Mouse (Mus musculus) neural tube, embryonic 13.5 days (tissue): ENCODE measurements around the gene Mtmr6. TPM values are rescaled to one million over a fixed set of nuclear protein-coding genes. Genes with fewer than 3 reads are reported as not detected.
"Not testable (repeated sequence)": the region's sequence is repeated elsewhere in the genome, so short reads cannot be mapped to it uniquely, and the experiment has no call there.

Source experiments
- ATAC-seq: fragments of 200-750 bp; cut with Nextera tagmentation; 2 replicates; pipeline ENCODE4 v1.8.0; 2017; ENCODE audit warnings: low read depth, mild to moderate bottlenecking, moderate TSS enrichment, moderate library complexity
- H3K27ac ChIP-seq: fragments of 300-500 bp; sonication (generic); replicated peaks from 2 replicates; pipeline ENCODE4 v1.5.1; 2015; ENCODE audit warnings: moderate library complexity, mild to moderate bottlenecking, inconsistent platforms
- H3K27me3 ChIP-seq: fragments of 300-500 bp; sonication (generic); 2 replicates; pipeline ENCODE4 v1.6.1; 2015; ENCODE audit warnings: mild to moderate bottlenecking, inconsistent platforms
- H3K36me3 ChIP-seq: fragments of 300-500 bp; sonication (generic); 2 replicates; pipeline ENCODE4 v1.6.1; 2015; ENCODE audit warnings: mild to moderate bottlenecking, inconsistent platforms
- H3K4me1 ChIP-seq: fragments of 300-500 bp; sonication (generic); replicated peaks from 2 replicates; pipeline ENCODE4 v1.6.1; 2015; ENCODE audit warnings: inconsistent platforms
- H3K4me2 ChIP-seq: fragments of 300-500 bp; sonication (generic); 2 replicates; pipeline ENCODE4 v1.6.1; 2015; ENCODE audit warnings: inconsistent platforms, mild to moderate bottlenecking, moderate library complexity
- H3K4me3 ChIP-seq: fragments of 300-500 bp; sonication (generic); 2 replicates; pipeline ENCODE4 v1.5.1; 2015; ENCODE audit warnings: mild to moderate bottlenecking, inconsistent platforms
- H3K9ac ChIP-seq: fragments of 300-500 bp; sonication (generic); 2 replicates; pipeline ENCODE4 v1.6.1; 2015; ENCODE audit warnings: moderate library complexity, mild to moderate bottlenecking, inconsistent platforms
- H3K9me3 ChIP-seq: fragments of 300-500 bp; sonication (generic); 2 replicates; pipeline ENCODE4 v1.6.1; 2016; ENCODE audit warnings: inconsistent platforms
- WGBS: fragments of 180-500 bp; shearing (Covaris S2); methylation state at CpG from one replicate; pipeline ENCODE4 v1.1.7; 2015; 5-methylcytosine and 5-hydroxymethylcytosine counted together
- polyA plus RNA-seq: library from polyadenylated mRNA; unstranded; fragments of >200 nt; fragmentation: Nextera tagmentation; extraction: Ambion mirVana; gene quantifications from 2 replicates; pipeline ENCODE4 v1.2.1, GENCODE M21; 2015

The Mtmr6 gene
- polyA plus RNA-seq, 1 experiment from 2014 or later: 68.2 TPM

GRCm38 (mm10) chr14:60301024-60301423 is 36.0 kb downstream of the Mtmr6 start:
- Histone ChIP-seq H3K27me3 (no peaks in the 10 kb centered on the region), H3K9ac (no peak overlapping the region), H3K4me1 (0 out of 2 replicates have a peak, but pooled peaks cover 3% of the 10 kb centered on the region), H3K4me2 (no peak overlapping the region), H3K9me3 (no peaks in the 10 kb centered on the region), H3K36me3 (peaks cover 66% of the 10 kb centered on the region), H3K4me3 (no peak overlapping the region), H3K27ac (no peak overlapping the region)
- ATAC-seq: no peak
- WGBS: 60% methylated on average over 6 of the region's 6 CpGs

DNA sequence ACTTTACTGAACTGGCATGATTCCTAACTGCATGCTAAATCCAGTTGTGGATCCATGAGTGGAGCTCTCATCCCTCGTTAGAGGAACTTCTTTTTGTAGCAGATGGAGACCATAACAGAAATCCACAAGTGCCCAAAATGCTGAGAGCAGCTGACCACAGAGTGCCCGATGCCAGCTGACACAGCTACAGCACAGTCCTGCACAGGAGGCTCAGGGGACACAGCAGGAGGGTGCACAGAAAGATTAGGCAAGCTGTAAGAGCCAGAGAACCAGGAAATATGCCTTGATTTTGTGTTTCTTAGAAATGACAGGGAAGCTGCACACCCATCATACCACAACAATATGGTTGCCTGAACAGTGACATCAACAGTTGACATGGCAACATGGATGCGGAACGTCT is 37.4 kb downstream of the Mtmr6 start:
- H3K9ac ChIP-seq: no peak overlapping the region
- no peak overlapping the region for H3K4me2 ChIP-seq
- ATAC-seq: no peak
- H3K36me3 ChIP-seq: peaks cover 53% of the 10 kb centered on the region
- WGBS: 69% methylated on average over 4 of the region's 4 CpGs
- no peaks in the 10 kb centered on the region for H3K27me3 ChIP-seq
- H3K4me1 ChIP-seq: 0 out of 2 replicates have a peak, but pooled peaks cover 3% of the 10 kb centered on the region
- no peaks in the 10 kb centered on the region for H3K9me3 ChIP-seq
- H3K4me3 ChIP-seq: no peak overlapping the region
- no peak overlapping the region for H3K27ac ChIP-seq

DNA sequence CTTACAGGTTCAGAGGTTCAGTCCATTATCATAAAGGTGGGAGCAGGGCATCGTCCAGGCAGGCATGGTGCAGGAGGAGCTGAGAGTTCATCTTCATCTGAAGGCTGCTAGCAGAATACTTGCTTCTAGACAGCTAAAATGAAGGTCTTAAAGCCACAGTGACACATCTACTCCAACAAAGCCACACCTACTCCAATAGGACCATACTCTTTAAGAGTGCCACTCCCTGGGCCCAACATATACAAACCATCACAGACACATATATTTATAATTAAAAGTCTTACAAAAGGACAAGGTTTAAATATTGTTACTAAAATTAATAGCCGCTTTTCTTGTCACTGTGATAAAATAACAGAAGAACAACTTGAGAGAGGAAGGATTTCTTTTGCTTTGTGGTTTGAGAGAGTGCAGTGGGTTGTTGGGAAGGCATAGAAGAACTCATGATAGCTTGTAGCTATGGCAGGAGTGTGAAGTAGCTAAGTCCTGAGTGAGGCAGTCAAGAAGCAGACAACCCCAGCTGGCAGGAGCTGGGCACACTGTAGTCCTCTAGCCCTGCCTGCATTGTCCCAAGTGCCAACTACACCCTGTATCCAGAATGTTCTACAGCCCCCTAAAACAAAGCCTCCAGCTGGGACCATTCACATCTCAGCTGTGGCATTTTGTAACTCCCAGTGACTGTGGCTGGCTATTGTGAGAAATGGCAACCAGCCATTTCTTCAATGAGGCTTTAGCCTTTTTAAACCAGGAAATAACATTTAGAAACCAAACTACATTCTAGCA is 39.6 kb downstream of the Mtmr6 start:
- Histone ChIP-seq H3K4me2 (no peak overlapping the region), H3K9ac (no peak overlapping the region), H3K9me3 (no peaks in the 10 kb centered on the region), H3K4me3 (no peak overlapping the region), H3K27me3 (no peaks in the 10 kb centered on the region), H3K36me3 (peaks cover 41% of the 10 kb centered on the region), H3K27ac (no peak overlapping the region), H3K4me1 (0 out of 2 replicates have a peak, but pooled peaks cover 3% of the 10 kb centered on the region)
- 96% methylated on average over 2 of the region's 2 CpGs for WGBS
- ATAC-seq: peak; percentile 3; the same call in 1 of the 2 replicates

DNA sequence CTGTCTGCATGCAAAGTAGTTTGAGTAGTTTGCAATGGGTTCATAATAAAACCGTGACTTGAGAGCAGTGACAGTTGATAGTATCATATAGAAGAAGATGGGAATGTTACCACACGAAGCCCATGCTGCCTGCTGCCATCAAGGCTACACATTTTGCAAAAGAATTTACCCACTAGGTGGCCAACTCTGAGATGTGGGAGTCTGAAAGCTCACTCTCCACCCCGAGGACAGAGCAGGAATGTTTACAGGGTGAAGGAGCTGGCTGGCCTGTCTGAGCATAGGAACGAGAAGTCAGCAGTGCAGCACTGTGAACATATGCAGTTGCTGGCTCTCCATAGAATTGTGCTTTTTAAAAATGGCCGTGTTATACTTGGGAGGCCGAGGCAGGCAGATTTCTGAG is 43.1 kb downstream of the Mtmr6 start:
- WGBS: 77% methylated on average over 6 of the region's 6 CpGs
- peaks cover 13% of the 10 kb centered on the region for H3K36me3 ChIP-seq

DNA sequence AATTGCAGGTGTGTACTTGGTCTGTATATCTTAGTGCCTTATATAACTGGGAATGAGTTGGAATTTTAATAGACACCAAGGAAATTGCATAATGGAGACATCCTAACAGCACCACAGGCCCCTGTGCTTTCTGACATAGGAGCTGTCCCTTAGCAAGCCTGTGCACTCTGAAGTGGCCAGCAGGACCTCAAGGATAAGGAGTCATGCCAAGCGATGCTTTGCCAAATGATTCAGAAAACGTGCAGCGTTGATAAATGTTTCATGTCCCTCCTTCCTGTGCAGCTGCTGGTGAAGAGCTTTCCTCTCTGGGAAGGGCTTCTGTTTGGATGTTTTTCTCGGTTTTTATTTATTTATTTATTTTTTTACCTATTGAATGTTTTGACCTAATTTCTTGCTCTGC is 45.7 kb downstream of the Mtmr6 start:
- no peaks in the 10 kb centered on the region for H3K36me3 ChIP-seq
- no peak overlapping the region for H3K4me3 ChIP-seq
- 63% methylated on average over 4 of the region's 4 CpGs for WGBS
- ATAC-seq: no peak
- no peak overlapping the region for H3K4me2 ChIP-seq
- H3K4me1 ChIP-seq: peaks cover 7% of the 10 kb centered on the region
- no peak overlapping the region for H3K9ac ChIP-seq
- H3K27ac ChIP-seq: no peak overlapping the region
- no peaks in the 10 kb centered on the region for H3K27me3 ChIP-seq
- H3K9me3 ChIP-seq: peaks cover 10% of the 10 kb centered on the region; the same call in 1 of the 2 replicates

More for the DNA sequence above, 43.1 kb downstream of the Mtmr6 start:
- peaks cover 7% of the 10 kb centered on the region for H3K4me1 ChIP-seq
- ATAC-seq: no peak
- H3K9ac ChIP-seq: no peak overlapping the region
- no peak overlapping the region for H3K4me2 ChIP-seq
- H3K9me3 ChIP-seq: no peaks in the 10 kb centered on the region
- no peak overlapping the region for H3K4me3 ChIP-seq
- no peaks in the 10 kb centered on the region for H3K27me3 ChIP-seq
- H3K27ac ChIP-seq: no peak overlapping the region

DNA sequence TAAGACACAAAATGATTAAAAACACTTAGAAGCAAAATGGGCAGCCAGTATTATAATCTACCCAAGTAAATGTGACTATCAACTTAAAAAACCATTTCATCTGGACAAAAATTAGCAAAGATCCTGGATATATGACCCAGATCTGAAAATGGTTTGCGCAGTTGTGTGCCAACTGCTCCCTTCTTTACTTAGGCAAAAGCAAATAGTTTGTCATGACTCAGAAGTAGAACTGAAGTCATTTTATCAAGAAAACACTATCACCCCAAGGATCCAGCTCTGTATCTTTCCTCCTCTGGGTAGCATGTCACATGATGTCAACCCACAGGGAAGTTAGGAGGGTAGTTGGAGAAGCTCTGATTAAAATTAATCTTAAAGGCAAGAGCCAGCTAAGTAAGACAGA is 54.2 kb downstream of the Mtmr6 start:
- Histone ChIP-seq H3K36me3 (no peaks in the 10 kb centered on the region), H3K4me2 (no peak overlapping the region), H3K9ac (no peak overlapping the region), H3K27me3 (no peaks in the 10 kb centered on the region), H3K27ac (no peak overlapping the region), H3K4me1 (no peaks in the 10 kb centered on the region), H3K4me3 (no peak overlapping the region), H3K9me3 (0 out of 2 replicates have a peak, but pooled peaks cover 7% of the 10 kb centered on the region)
- WGBS: 93% methylated on average over 1 of the region's 1 CpGs
- ATAC-seq: no peak

DNA sequence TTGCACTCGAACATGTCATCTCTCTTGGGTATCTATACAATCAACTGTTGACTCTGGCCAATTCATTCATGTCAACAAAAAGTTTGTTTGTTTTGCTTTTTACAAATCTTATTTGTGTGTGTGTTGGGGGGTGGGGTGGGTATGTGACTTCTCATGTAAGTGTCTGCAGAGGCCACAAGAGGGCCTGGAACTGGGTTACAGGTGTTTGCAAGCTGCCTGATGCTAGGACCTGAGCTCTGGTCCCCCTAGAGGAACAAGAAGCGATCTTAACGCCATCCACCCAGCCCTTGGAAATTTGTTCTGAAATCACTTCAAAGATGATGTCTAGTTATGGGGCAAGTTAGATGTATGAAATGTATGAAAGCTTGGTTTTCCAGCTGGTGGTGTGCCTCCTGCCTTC is 55.8 kb downstream of the Mtmr6 start:
- Histone ChIP-seq H3K36me3 (no peaks in the 10 kb centered on the region), H3K4me1 (no peaks in the 10 kb centered on the region), H3K9me3 (no peaks in the 10 kb centered on the region), H3K4me2 (no peak overlapping the region), H3K9ac (no peak overlapping the region), H3K27ac (no peak overlapping the region), H3K27me3 (no peaks in the 10 kb centered on the region), H3K4me3 (no peak overlapping the region)
- WGBS: 85% methylated on average over 3 of the region's 3 CpGs
- ATAC-seq: no peak

- not testable (repeated sequence) for H3K4me3 ChIP-seq, H3K9me3 ChIP-seq, H3K27me3 ChIP-seq, H3K4me1 ChIP-seq, H3K36me3 ChIP-seq, H3K27ac ChIP-seq, H3K9ac ChIP-seq, ATAC-seq, H3K4me2 ChIP-seq
- WGBS: 82% methylated on average over 5 of the region's 5 CpGs
Observed at GRCm38 (mm10) chr14:60340001-60340400, 75.0 kb downstream of the Mtmr6 start.

- Histone ChIP-seq H3K4me3 (no peak overlapping the region), H3K27me3 (no peaks in the 10 kb centered on the region), H3K9me3 (no peaks in the 10 kb centered on the region), H3K4me1 (no peaks in the 10 kb centered on the region), H3K27ac (no peak overlapping the region), H3K36me3 (no peaks in the 10 kb centered on the region), H3K4me2 (no peak overlapping the region), H3K9ac (no peak overlapping the region)
- ATAC-seq: no peak
- 86% methylated on average over 4 of the region's 4 CpGs for WGBS
Observed at GRCm38 (mm10) chr14:60340570-60340969, 75.5 kb downstream of the Mtmr6 start.

GRCm38 (mm10) chr14:60345326-60345876 is 80.4 kb downstream of the Mtmr6 start:
- ATAC-seq: no peak
- 96% methylated on average over 6 of the region's 6 CpGs for WGBS
- Histone ChIP-seq H3K4me2 (no peak overlapping the region), H3K36me3 (no peaks in the 10 kb centered on the region), H3K27me3 (no peaks in the 10 kb centered on the region), H3K4me3 (no peak overlapping the region), H3K9me3 (no peaks in the 10 kb centered on the region), H3K9ac (no peak overlapping the region), H3K4me1 (no peaks in the 10 kb centered on the region), H3K27ac (no peak overlapping the region)
